Mouse (Mus musculus): ENCODE results near the gene Olfr1055.
"Not testable (repeated sequence)": the region's sequence is repeated elsewhere in the genome, so short reads cannot be mapped to it uniquely, and the experiment has no call there.

Gene Olfr1055

DNA sequence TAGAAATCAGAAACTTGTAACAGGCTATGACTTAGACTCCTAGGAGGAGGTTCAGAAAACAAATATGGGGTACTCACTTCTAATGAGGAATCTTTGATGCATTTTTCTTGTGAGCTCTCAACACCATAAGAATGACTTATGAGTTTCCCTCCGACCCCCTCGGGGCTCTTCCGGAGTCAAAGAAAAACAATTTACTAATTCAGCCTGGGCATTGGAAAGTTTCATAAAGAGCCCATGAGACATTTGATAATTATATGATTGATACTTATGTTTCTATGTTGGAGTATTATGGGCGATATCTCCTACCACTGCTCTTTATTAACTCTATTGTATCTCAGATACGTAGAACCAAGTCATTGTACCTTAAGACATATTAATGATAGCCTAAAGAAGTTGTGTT, at the start of gene Olfr1055:
Olfr1055 (minus strand) TSS at position 101 of the 400 bp plus-strand sequence.
- no peak for DNase-seq (ENCODE audit: extremely low spot score, low read depth, low spot score)

GRCm38 (mm10) chr2:86395114-86395513, 45.0 kb upstream of the Olfr1055 start:
- DNase-seq (ENCODE audit: extremely low spot score, low read depth, low spot score), result no peak

- DNase-seq (ENCODE audit: extremely low spot score, low read depth, low spot score), result not testable (repeated sequence)
Observed at GRCm38 (mm10) chr2:86388461-86388860, 38.4 kb upstream of the Olfr1055 start, which contains the start of gene Olfr1058. Gene Olfr1058, minus strand, starts transcription at chr2:86388561.

DNA sequence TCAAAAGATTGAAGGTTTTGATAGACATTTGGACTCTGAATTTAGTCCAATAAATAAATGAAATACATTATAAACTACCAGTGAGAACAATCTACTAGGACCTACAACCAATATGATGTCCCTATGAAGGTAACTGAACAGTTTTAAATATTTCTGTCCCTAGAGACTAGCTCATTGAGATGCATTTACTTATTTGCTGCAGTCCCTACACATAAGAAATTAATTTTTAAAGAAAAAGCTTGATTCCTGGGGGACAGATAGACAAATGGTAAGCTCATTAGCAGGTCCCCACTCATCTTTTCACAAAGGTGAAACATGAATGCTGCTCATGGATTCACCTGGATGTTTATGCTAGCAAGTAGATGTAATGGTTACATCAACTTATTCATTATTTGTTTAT, 28.2 kb upstream of the Olfr1055 start, which contains the start of gene Olfr1057:
Olfr1057 (minus strand) TSS at position 101 of the 400 bp plus-strand sequence.
- no peak for DNase-seq (ENCODE audit: extremely low spot score, low read depth, low spot score)

GRCm38 (mm10) chr2:86366342-86366741, 16.3 kb upstream of the Olfr1055 start:
- not testable (repeated sequence) for DNase-seq (ENCODE audit: extremely low spot score, low read depth, low spot score)

- no peak for DNase-seq (ENCODE audit: extremely low spot score, low read depth, low spot score)
Observed at GRCm38 (mm10) chr2:86362369-86362768, 12.3 kb upstream of the Olfr1055 start, which contains the start of gene Olfr1056. Gene Olfr1056, minus strand, starts transcription at chr2:86362469.

DNA sequence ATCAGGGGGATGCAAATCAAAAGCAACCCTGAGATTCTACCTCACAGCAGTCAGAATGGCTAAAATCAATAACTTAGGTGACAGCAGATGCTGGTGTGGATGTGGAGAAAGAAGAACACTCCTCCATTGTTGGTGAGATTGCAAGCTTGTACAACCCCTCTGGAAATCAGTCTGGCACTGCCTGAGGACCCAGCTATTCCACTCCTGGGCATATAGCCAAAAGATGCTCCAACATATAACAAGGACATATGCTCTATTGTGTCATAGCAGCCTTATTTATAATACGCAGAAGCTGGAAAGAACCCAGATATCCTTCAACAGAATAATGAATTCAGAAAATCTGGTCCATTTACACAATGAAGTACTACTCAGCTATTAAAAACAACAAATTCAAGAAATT, 1.7 kb upstream of the Olfr1055 start:
- DNase-seq (ENCODE audit: extremely low spot score, low read depth, low spot score), result not testable (repeated sequence)

DNA sequence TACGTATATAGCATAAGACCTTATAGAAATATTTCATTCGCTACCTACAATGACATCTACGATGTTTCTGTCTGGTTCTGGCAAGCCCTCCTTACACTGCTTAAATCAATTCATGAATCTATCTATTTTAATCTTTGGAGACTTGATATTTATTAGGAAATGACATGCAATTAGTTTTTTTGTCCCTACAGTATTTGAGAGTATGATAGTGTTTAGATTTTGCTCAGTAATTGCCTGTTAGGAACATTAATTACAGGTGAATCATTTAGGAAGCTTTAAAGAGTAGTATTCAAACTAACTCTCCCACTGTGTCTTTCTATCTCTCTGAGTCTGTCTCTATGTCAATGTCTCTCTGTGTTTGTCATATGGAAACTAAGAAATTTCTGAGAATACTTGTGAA, 14.8 kb downstream of the Olfr1055 start, which contains the start of gene Olfr1054:
Olfr1054 (minus strand) TSS at position 101 of the 400 bp plus-strand sequence.
- DNase-seq (ENCODE audit: extremely low spot score, low read depth, low spot score), result no peak

DNA sequence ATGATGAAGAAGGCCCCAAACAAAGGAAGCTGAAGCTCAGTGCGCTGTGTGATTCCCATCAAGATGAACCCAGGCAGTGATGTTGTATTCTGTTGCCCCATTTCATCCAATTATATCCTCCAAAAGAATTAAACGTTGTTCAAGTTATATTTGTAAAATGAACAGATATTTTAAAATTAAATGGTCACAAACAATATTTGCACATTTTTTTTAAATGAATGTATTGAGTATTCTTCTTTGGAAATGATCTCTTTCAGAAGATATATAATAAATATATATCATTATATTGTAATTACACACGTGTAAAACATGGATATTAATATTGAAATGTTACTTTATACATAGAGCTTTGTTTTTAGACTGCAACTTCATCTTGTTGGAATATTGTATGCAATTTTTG, 34.9 kb downstream of the Olfr1055 start, which contains the start of gene Olfr1053:
Olfr1053 (minus strand) TSS at position 101 of the 400 bp plus-strand sequence.
- DNase-seq (ENCODE audit: extremely low spot score, low read depth, low spot score), result no peak

Data from hindlimb bud, embryonic 11.5 days (tissue).